Mouse (Mus musculus) frontal cortex, adult (tissue): ENCODE results near the gene Ric1.

Source experiments
- ATAC-seq: cut with Nextera tagmentation; 2 replicates; pipeline ENCODE4 v1.9.2; 2017; ENCODE audit warnings: mild to moderate bottlenecking, moderate library complexity, mixed read lengths; ENCODE audit not compliant: low TSS enrichment

Gene Ric1

GRCm38 (mm10) chr19:29607521-29607920 lies 85.4 kb downstream of the Ric1 start:
- ATAC-seq: no peak

GRCm38 (mm10) chr19:29608212-29608611 lies 86.1 kb downstream of the Ric1 start:
- ATAC-seq: peak; percentile 72

DNA sequence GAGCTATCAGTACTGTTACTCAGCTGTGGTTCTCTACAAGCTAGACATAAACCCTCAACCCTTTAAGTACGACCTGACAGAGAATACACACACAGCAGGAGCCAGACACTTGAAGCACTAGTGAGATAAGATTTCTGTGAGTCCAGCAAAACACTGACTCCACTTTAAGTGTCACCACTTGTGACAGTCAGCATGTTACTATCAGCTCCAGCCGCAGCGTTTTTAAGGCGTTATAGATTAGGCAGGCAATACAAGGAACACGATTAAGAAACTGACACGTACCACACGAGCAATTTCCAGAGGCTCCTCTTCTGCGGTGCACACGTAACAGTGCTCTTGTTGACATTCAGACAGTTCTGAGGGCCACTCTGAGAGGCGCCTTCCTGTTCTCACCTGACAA lies 88.8 kb downstream of the Ric1 start:
- no peak for ATAC-seq

DNA sequence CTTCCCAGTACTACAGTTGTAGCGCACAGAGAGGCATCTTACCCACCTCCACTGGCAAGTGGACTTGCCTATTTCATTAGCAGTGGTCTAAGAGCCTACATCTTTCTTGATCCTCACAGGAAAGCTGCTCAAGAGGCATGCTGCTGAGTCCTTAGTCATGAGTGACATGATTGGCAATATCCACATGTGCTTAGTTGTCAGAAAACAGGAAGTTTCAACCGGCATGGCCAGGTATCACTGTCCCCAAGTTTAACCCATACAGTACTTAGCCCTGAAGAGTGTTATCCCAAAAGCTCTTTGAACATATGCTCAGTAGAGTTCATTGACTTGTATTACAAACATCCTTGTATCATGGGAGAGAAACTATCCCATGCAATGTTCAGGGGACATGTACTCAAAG lies 90.0 kb downstream of the Ric1 start:
- ATAC-seq: no peak

- peak; percentile 86 for ATAC-seq
Measured at GRCm38 (mm10) chr19:29641055-29641454, 119.0 kb downstream of the Ric1 start.

GRCm38 (mm10) chr19:29641510-29641909 lies 119.4 kb downstream of the Ric1 start:
- peak; percentile 28; the same call in 1 of the 2 replicates for ATAC-seq

DNA sequence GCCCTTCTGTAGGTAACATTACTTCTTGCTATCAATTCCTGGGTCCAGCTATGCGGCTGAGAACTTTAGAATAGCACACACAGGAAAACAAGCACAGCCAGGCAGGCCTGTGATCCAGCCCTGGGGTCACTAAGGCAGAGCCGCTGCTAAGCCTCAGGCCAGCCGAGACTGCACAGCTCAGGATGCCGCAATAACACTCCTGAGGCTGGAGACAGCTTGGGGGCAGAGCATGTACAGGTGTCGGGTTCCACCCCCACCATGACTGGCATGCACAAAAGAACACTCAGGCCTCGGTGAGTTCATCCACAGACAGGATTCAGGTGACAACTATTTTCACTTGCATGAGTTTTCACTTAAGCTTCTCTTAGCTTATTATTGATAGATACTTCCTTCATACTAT lies 120.1 kb downstream of the Ric1 start:
- no peak for ATAC-seq

GRCm38 (mm10) chr19:29643194-29643922 lies 121.3 kb downstream of the Ric1 start:
- no peak for ATAC-seq

DNA sequence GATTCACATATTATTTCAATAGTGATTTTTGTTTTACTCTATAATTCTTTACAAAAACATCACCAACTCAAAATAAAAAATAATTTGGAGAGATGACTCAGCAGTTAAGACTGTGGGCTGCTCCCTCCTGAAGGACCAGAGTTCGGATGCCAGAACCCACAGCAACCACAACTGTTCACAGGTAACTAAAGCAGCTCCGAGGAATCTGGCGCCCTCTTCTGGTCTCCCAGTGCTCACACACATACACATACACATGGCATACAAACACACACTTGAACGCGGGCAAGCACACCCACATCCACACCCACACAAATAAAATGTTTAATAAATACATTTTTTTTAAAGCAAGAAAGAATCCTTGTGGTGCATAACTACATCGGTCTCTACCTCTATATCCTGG lies 122.7 kb downstream of the Ric1 start:
- ATAC-seq: no peak

- peak; percentile 92 for ATAC-seq
Measured at GRCm38 (mm10) chr19:29647651-29648549, 125.8 kb downstream of the Ric1 start, which contains the start of gene Ermp1. Gene Ermp1 (minus strand): TSS chr19:29648415.

- no peak; the same call in 1 of the 2 replicates for ATAC-seq
Measured at GRCm38 (mm10) chr19:29648550-29648914, 126.5 kb downstream of the Ric1 start.

- ATAC-seq: no peak
Measured at GRCm38 (mm10) chr19:29649683-29650082, 127.6 kb downstream of the Ric1 start.

GRCm38 (mm10) chr19:29653768-29654265 lies 131.7 kb downstream of the Ric1 start:
- ATAC-seq: no peak

GRCm38 (mm10) chr19:29655148-29655547 lies 133.1 kb downstream of the Ric1 start:
- peak; percentile 64; the same call in 1 of the 2 replicates for ATAC-seq

GRCm38 (mm10) chr19:29656029-29656428 lies 133.9 kb downstream of the Ric1 start:
- peak; percentile 53; the same call in 1 of the 2 replicates for ATAC-seq
